Mouse (Mus musculus): ENCODE results near the gene Rspo3.

Rspo3 gene

GRCm38 (mm10) chr10:29535546-29536260 lies at the start of gene Rspo3:
Gene Rspo3, minus strand, starts transcription at chr10:29535867.
- no peak for DNase-seq (ENCODE audit: extremely low spot score, low read depth, low spot score)

- DNase-seq (ENCODE audit: extremely low spot score, low read depth, low spot score): no peak
Observed at GRCm38 (mm10) chr10:29581940-29582339, 46.3 kb upstream of the Rspo3 start.

- no peak for DNase-seq (ENCODE audit: extremely low spot score, low read depth, low spot score)
Observed at GRCm38 (mm10) chr10:29581476-29581875, 45.8 kb upstream of the Rspo3 start.

- peak; percentile 22 for DNase-seq (ENCODE audit: extremely low spot score, low read depth, low spot score)
Observed at GRCm38 (mm10) chr10:29555983-29556382, 20.3 kb upstream of the Rspo3 start.

- DNase-seq (ENCODE audit: extremely low spot score, low read depth, low spot score): peak; percentile 30
Observed at GRCm38 (mm10) chr10:29554365-29554764, 18.7 kb upstream of the Rspo3 start.

GRCm38 (mm10) chr10:29542982-29543381 lies 7.3 kb upstream of the Rspo3 start:
- DNase-seq (ENCODE audit: extremely low spot score, low read depth, low spot score): no peak

GRCm38 (mm10) chr10:29539516-29539915 lies 3.8 kb upstream of the Rspo3 start:
- DNase-seq (ENCODE audit: extremely low spot score, low read depth, low spot score): no peak

- DNase-seq (ENCODE audit: extremely low spot score, low read depth, low spot score): no peak
Observed at GRCm38 (mm10) chr10:29538791-29539190, 3.1 kb upstream of the Rspo3 start.

- no peak for DNase-seq (ENCODE audit: extremely low spot score, low read depth, low spot score)
Observed at GRCm38 (mm10) chr10:29534830-29535227, 838 bp downstream of the Rspo3 start.

- no peak for DNase-seq (ENCODE audit: extremely low spot score, low read depth, low spot score)
Observed at GRCm38 (mm10) chr10:29533846-29534829, 1.5 kb downstream of the Rspo3 start.

- DNase-seq (ENCODE audit: extremely low spot score, low read depth, low spot score): peak; percentile 50
Observed at GRCm38 (mm10) chr10:29532821-29533715, 2.6 kb downstream of the Rspo3 start.

GRCm38 (mm10) chr10:29513563-29513962 lies 22.1 kb downstream of the Rspo3 start:
- no peak for DNase-seq (ENCODE audit: extremely low spot score, low read depth, low spot score)

GRCm38 (mm10) chr10:29508167-29508566 lies 27.5 kb downstream of the Rspo3 start:
- DNase-seq (ENCODE audit: extremely low spot score, low read depth, low spot score): no peak

GRCm38 (mm10) chr10:29497205-29497822 lies 38.4 kb downstream of the Rspo3 start:
- no peak for DNase-seq (ENCODE audit: extremely low spot score, low read depth, low spot score)

GRCm38 (mm10) chr10:29493996-29494395 lies 41.7 kb downstream of the Rspo3 start:
- no peak for DNase-seq (ENCODE audit: extremely low spot score, low read depth, low spot score)

- DNase-seq (ENCODE audit: extremely low spot score, low read depth, low spot score): no peak
Observed at GRCm38 (mm10) chr10:29480945-29481344, 54.7 kb downstream of the Rspo3 start.

- DNase-seq (ENCODE audit: extremely low spot score, low read depth, low spot score): no peak
Observed at GRCm38 (mm10) chr10:29479401-29479800, 56.3 kb downstream of the Rspo3 start.

- no peak for DNase-seq (ENCODE audit: extremely low spot score, low read depth, low spot score)
Observed at GRCm38 (mm10) chr10:29470454-29470853, 65.2 kb downstream of the Rspo3 start.

GRCm38 (mm10) chr10:29460100-29460499 lies 75.6 kb downstream of the Rspo3 start:
- no peak for DNase-seq (ENCODE audit: extremely low spot score, low read depth, low spot score)

GRCm38 (mm10) chr10:29459632-29460031 lies 76.0 kb downstream of the Rspo3 start:
- DNase-seq (ENCODE audit: extremely low spot score, low read depth, low spot score): peak; percentile 28

Measured in hindlimb bud, embryonic 11.5 days (tissue).